In genomic region chr4:149763335-149763734, GRCm38 (mm10) we compare ENCODE assay signal across 15 mouse cellular contexts.
"Had no signal": no experiment of that assay in that cellular context is flagged by ENCODE, and none has a peak within 500 bp of the region (broad histone marks: within the 10 kb centered on the region; RNA-seq: fewer than 3 reads in every experiment).

No protein-coding gene starts in this region.

- H3K36me3 ChIP-seq: stomach, embryonic 15.5 days had no signal

- H3K27ac ChIP-seq: liver, embryonic 14.5 days; midbrain, embryonic 10.5 days; midbrain, embryonic 12.5 days; neural tube, embryonic 12.5 days; stomach, embryonic 15.5 days; stomach, postnatal 0 days had no signal

- H3K4me3 ChIP-seq: midbrain, embryonic 10.5 days; midbrain, embryonic 12.5 days; neural tube, embryonic 12.5 days; stomach, embryonic 15.5 days had no signal

- ATAC-seq: midbrain, embryonic 16.5 days had no signal

- H3K27me3 ChIP-seq: midbrain, embryonic 12.5 days; neural tube, embryonic 12.5 days; stomach, embryonic 15.5 days had no signal

- H3K4me2 ChIP-seq: lung, embryonic 14.5 days; midbrain, embryonic 12.5 days; neural tube, embryonic 12.5 days; stomach, embryonic 15.5 days had no signal

- H3K9me3 ChIP-seq: midbrain, embryonic 10.5 days; midbrain, embryonic 12.5 days; neural tube, embryonic 12.5 days; stomach, embryonic 15.5 days had no signal

- H3K9ac ChIP-seq: liver, embryonic 14.5 days; lung, embryonic 14.5 days; midbrain, embryonic 12.5 days; neural tube, embryonic 12.5 days; stomach, embryonic 15.5 days had no signal

- H3K4me1 ChIP-seq: midbrain, embryonic 10.5 days; midbrain, embryonic 12.5 days; neural tube, embryonic 12.5 days; stomach, embryonic 15.5 days had no signal

- DNase-seq: lung, adult 18-20 months; lung, embryonic 14.5 days; lung, postnatal 10 days; lung, postnatal 4 days; midbrain, embryonic 14.5 days; right cerebral cortex, postnatal 14 days; thymus, postnatal 14 days; thymus, postnatal 36 days had no signal
